Mouse (Mus musculus) myocyte (in vitro differentiated cells): ENCODE data around the gene Pld3. TPM values are rescaled to one million over a fixed set of nuclear protein-coding genes. Genes with fewer than 3 reads are reported as not detected.

Source experiments
- H3K27me3 ChIP-seq: one replicate; pipeline ENCODE4 v1.6.1; 2011; ENCODE audit not compliant: control insufficient read depth, insufficient read depth, insufficient read length
- H3K36me3 ChIP-seq: one replicate; pipeline ENCODE4 v1.6.1; 2011; ENCODE audit not compliant: control insufficient read depth, insufficient read depth
- H3K4me2 ChIP-seq: one replicate; pipeline ENCODE4 v1.6.1; 2011; ENCODE audit warnings: low read depth, control low read depth
- H3K4me3 ChIP-seq: one replicate; pipeline ENCODE4 v1.5.1; 2011; ENCODE audit warnings: mild to moderate bottlenecking, control low read depth, moderate library complexity
- H3K79me2 ChIP-seq: one replicate; pipeline ENCODE4 v1.6.1; 2011; ENCODE audit not compliant: control insufficient read depth, insufficient read depth
- H3ac ChIP-seq: one replicate; pipeline ENCODE4 v1.6.1; 2011; ENCODE audit not compliant: control insufficient read depth, insufficient read length
- CEBPB ChIP-seq: IDR thresholded peaks from 2 replicates; pipeline ENCODE4 v1.6.1; 2011; ENCODE audit warnings: mild to moderate bottlenecking, moderate library complexity; ENCODE audit not compliant: poor library complexity, insufficient read depth, severe bottlenecking
- E2F4 ChIP-seq: IDR thresholded peaks from one replicate; pipeline ENCODE4 v1.6.1; 2011; ENCODE audit warnings: mild to moderate bottlenecking, control low read depth, moderate library complexity; ENCODE audit not compliant: insufficient read depth
- MAX ChIP-seq: IDR thresholded peaks from one replicate; pipeline ENCODE4 v1.6.1; 2011; ENCODE audit warnings: low read depth, mild to moderate bottlenecking, control low read depth
- MYOD1 ChIP-seq, 3 experiments: IDR thresholded peaks; one replicate each; pipeline ENCODE4 v1.6.1; 2011; ENCODE audit warnings: control low read depth in 2 of 3, low read depth in 2 of 3, mild to moderate bottlenecking in 2 of 3, moderate library complexity in 1 of 3; ENCODE audit not compliant: insufficient read length in 2 of 3, control insufficient read depth in 1 of 3
- MYOG ChIP-seq, 3 experiments: IDR thresholded peaks; one replicate each; pipeline ENCODE4 v1.6.1; 2011; ENCODE audit warnings: control low read depth in 2 of 3, low read depth in 2 of 3, mild to moderate bottlenecking in 2 of 3; ENCODE audit not compliant: insufficient read length in 2 of 3, control insufficient read depth in 1 of 3, insufficient read depth in 1 of 3
- POLR2A ChIP-seq: IDR thresholded peaks from one replicate; pipeline ENCODE4 v1.6.1; 2011; ENCODE audit warnings: low read depth, mild to moderate bottlenecking, control low read depth, moderate library complexity; ENCODE audit not compliant: insufficient read length
- POLR2AphosphoS2 ChIP-seq: IDR thresholded peaks from one replicate; pipeline ENCODE4 v1.6.1; 2011; ENCODE audit warnings: low read depth, control low read depth; ENCODE audit not compliant: insufficient read length
- REST ChIP-seq: IDR thresholded peaks from one replicate; pipeline ENCODE4 v1.6.1; 2011; ENCODE audit warnings: mild to moderate bottlenecking, control low read depth, moderate library complexity; ENCODE audit not compliant: insufficient read depth, insufficient read length
- SRF ChIP-seq: IDR thresholded peaks from one replicate; pipeline ENCODE4 v1.6.1; 2011; ENCODE audit warnings: low read depth; ENCODE audit not compliant: control insufficient read depth, insufficient read length
- TCF12 ChIP-seq: IDR thresholded peaks from one replicate; pipeline ENCODE4 v1.6.1; 2011; ENCODE audit warnings: mild to moderate bottlenecking, control low read depth; ENCODE audit not compliant: poor library complexity, insufficient read depth, severe bottlenecking
- TCF3 ChIP-seq: IDR thresholded peaks from one replicate; pipeline ENCODE4 v1.6.1; 2011; ENCODE audit warnings: low read depth, control low read depth; ENCODE audit not compliant: insufficient read length
- USF1 ChIP-seq: IDR thresholded peaks from one replicate; pipeline ENCODE4 v1.6.1; 2011; ENCODE audit warnings: low read depth, mild to moderate bottlenecking, control low read depth, moderate library complexity
- polyA plus RNA-seq: library from polyadenylated mRNA; unstranded; fragments of >200 nt; fragmentation: generic; extraction: Trizol; gene quantifications from one replicate; pipeline ENCODE4 v1.2.1, GENCODE M21; 2012; ENCODE audit warnings: missing spikeins

Pld3 gene
- polyA plus RNA-seq, 1 experiment: 132 TPM

- no peaks in the 10 kb centered on the region for H3K79me2 ChIP-seq
- H3K4me3 ChIP-seq: peak overlapping the region; percentile 44
- no peaks in the 10 kb centered on the region for H3K36me3 ChIP-seq
- peak overlapping the region; percentile 93 for H3K4me2 ChIP-seq
- H3ac ChIP-seq: peak overlapping the region; percentile 15
- peak in 2 of 3 experiments; percentile 32 to 54 for TF ChIP-seq MYOG (IDR thresholded peaks at IDR 0.05; ENCODE audit: control insufficient read depth in 1 of 3, insufficient read depth in 1 of 3, insufficient read length in 2 of 3, low read depth in 2 of 3)
- TF ChIP-seq USF1: no peak
- peak; percentile 95 for TF ChIP-seq POLR2AphosphoS2
- TF ChIP-seq E2F4: no peak
- TF ChIP-seq MYOD1 (IDR thresholded peaks at IDR 0.05; ENCODE audit: control insufficient read depth in 1 of 3, insufficient read length in 2 of 3, low read depth in 2 of 3): peak in 1 of 3 experiments; percentile 33
- TF ChIP-seq POLR2A: peak; percentile 85
- H3K27me3 ChIP-seq: no peaks in the 10 kb centered on the region
These were observed 10.5 kb downstream of the Pld3 start for GRCm38 (mm10) chr7:27542392-27543033.

- H3K36me3 ChIP-seq: no peaks in the 10 kb centered on the region
- peak overlapping the region; percentile 15 for H3ac ChIP-seq
- peak overlapping the region; percentile 44 for H3K4me3 ChIP-seq
- H3K27me3 ChIP-seq: no peaks in the 10 kb centered on the region
- no peaks in the 10 kb centered on the region for H3K79me2 ChIP-seq
- TF ChIP-seq E2F4: no peak
- TF ChIP-seq REST: no peak
- no peak for TF ChIP-seq TCF12
- no peak for TF ChIP-seq POLR2AphosphoS2
- TF ChIP-seq USF1: no peak
- H3K4me2 ChIP-seq: peak overlapping the region; percentile 93
These were observed 11.1 kb downstream of the Pld3 start for GRCm38 (mm10) chr7:27541922-27542321.

- Histone ChIP-seq H3K27me3 (no peaks in the 10 kb centered on the region), H3K79me2 (no peaks in the 10 kb centered on the region), H3K4me3 (peak overlapping the region; percentile 44), H3K36me3 (no peaks in the 10 kb centered on the region), H3ac (no peak overlapping the region), H3K4me2 (peak overlapping the region; percentile 93)
- TF ChIP-seq MAX: no peak
- TF ChIP-seq POLR2A: no peak
- no peak for TF ChIP-seq TCF12
- no peak for TF ChIP-seq E2F4
- no peak for TF ChIP-seq REST
- no peak for TF ChIP-seq POLR2AphosphoS2
- TF ChIP-seq CEBPB: no peak
These were observed 11.6 kb downstream of the Pld3 start for GRCm38 (mm10) chr7:27541431-27541830.

- TF ChIP-seq E2F4: no peak
- TF ChIP-seq MAX: no peak
- no peak for TF ChIP-seq REST
- TF ChIP-seq CEBPB: no peak
- no peak for TF ChIP-seq TCF3
- TF ChIP-seq USF1: no peak
- TF ChIP-seq POLR2AphosphoS2: no peak
- no peaks in the 10 kb centered on the region for H3K36me3 ChIP-seq
- H3K4me3 ChIP-seq: no peak overlapping the region
- no peaks in the 10 kb centered on the region for H3K27me3 ChIP-seq
- no peak overlapping the region for H3K4me2 ChIP-seq
- H3ac ChIP-seq: no peak overlapping the region
- no peaks in the 10 kb centered on the region for H3K79me2 ChIP-seq
These were observed 12.1 kb downstream of the Pld3 start for GRCm38 (mm10) chr7:27540935-27541334.

- Histone ChIP-seq H3K4me3 (no peak overlapping the region), H3K27me3 (no peaks in the 10 kb centered on the region), H3K4me2 (no peak overlapping the region), H3ac (no peak overlapping the region), H3K79me2 (no peaks in the 10 kb centered on the region), H3K36me3 (no peaks in the 10 kb centered on the region)
- TF ChIP-seq SRF: no peak
- TF ChIP-seq MYOG (IDR thresholded peaks at IDR 0.05; ENCODE audit: control insufficient read depth in 1 of 3, insufficient read depth in 1 of 3, insufficient read length in 2 of 3, low read depth in 2 of 3): no peak
- no peak for TF ChIP-seq POLR2AphosphoS2
- TF ChIP-seq REST: no peak
- no peak for TF ChIP-seq E2F4
These were observed 12.5 kb downstream of the Pld3 start for GRCm38 (mm10) chr7:27540521-27540920.

GRCm38 (mm10) chr7:27538797-27539196 is 14.2 kb downstream of the Pld3 start:
- Histone ChIP-seq H3K27me3 (no peaks in the 10 kb centered on the region), H3K79me2 (no peaks in the 10 kb centered on the region), H3K4me3 (no peak overlapping the region), H3K4me2 (no peak overlapping the region), H3ac (no peak overlapping the region), H3K36me3 (peaks cover 8% of the 10 kb centered on the region)
- no peak for TF ChIP-seq USF1
- TF ChIP-seq MYOD1 (IDR thresholded peaks at IDR 0.05; ENCODE audit: control insufficient read depth in 1 of 3, insufficient read length in 2 of 3, low read depth in 2 of 3): no peak
- no peak for TF ChIP-seq REST
- TF ChIP-seq MAX: no peak
- TF ChIP-seq SRF: no peak
- no peak for TF ChIP-seq POLR2AphosphoS2
- TF ChIP-seq MYOG (IDR thresholded peaks at IDR 0.05; ENCODE audit: control insufficient read depth in 1 of 3, insufficient read depth in 1 of 3, insufficient read length in 2 of 3, low read depth in 2 of 3): no peak
- TF ChIP-seq CEBPB: no peak
- TF ChIP-seq POLR2A: no peak
- no peak for TF ChIP-seq E2F4
- no peak for TF ChIP-seq TCF3
- TF ChIP-seq TCF12: no peak
